Mouse (Mus musculus) cortical plate, adult 2 months (tissue): ENCODE measurements at regions not wholly inside any gene's neighbourhood (a gene's known extent, or its start where the extent isn't known, plus 50 kb on each side); places are given as distances from the start of the nearest gene placed in this dataset.

Source experiments
- CTCF ChIP-seq: fragments of 200-500 bp; IDR thresholded peaks from 2 replicates; pipeline ENCODE4 v1.5.1; 2011; ENCODE audit warnings: mild to moderate bottlenecking, control low read depth, low read length; ENCODE audit not compliant: insufficient read depth; ENCODE audit errors: extremely low read depth
- POLR2A ChIP-seq: fragments of 200-500 bp; IDR thresholded peaks from 2 replicates; pipeline ENCODE4 v1.6.1; 2011; ENCODE audit warnings: mild to moderate bottlenecking, low read length, control low read depth; ENCODE audit not compliant: insufficient read depth; ENCODE audit errors: extremely low read depth

DNA sequence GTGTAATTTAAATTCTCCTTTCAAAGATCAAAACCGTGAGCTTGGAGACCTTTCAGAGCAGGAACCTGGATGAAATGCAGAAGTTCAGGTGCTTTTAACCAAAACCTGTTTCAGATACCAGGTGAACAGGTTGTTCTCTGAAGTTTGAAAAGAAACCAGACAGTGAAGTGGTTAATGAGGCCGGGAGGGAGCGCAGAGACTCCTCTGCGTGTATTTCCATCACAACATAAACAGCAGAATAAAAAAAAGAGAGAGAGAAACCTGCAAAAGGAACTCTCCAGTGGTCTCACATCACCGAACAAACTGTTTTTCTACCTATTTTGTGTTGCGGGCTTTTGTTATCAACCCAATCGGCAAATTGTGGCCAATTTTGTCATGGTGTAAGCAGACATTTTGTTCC is 212.6 kb upstream of the Spdye4c start:
- TF ChIP-seq CTCF: no peak
- no peak for TF ChIP-seq POLR2A
